Comparison of ENCODE assay signal across 10 mouse cellular contexts in the genomic region with DNA sequence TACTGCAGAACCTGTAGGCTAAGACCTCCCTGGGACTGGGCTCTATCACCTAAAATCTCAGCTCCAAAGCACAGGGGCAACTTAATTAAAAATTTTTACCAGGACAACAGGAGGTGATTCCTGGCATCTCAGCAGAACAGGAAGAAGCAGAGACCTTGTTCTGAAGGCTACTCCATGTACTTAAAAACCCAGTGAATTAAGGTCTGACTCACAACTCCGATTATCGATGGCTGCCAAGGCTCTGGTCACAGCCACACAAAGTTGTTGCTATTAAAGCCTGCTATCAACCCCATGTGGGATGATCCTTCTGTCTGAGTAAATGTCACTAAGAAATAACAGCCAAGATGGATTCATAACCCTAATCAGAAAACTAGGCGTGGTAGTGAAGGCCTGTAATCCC.
"Had no signal": no experiment of that assay in that cellular context is flagged by ENCODE, and none has a peak within 500 bp of the region (broad histone marks: within the 10 kb centered on the region; RNA-seq: fewer than 3 reads in every experiment).

No protein-coding gene starts in this region.

- H3K27ac ChIP-seq: kidney, postnatal 0 days; layer of hippocampus, adult 2 months; liver, embryonic 13.5 days had no signal

- H3K4me1 ChIP-seq: liver, embryonic 13.5 days had no signal

- H3K27me3 ChIP-seq: liver, embryonic 13.5 days had no signal

- DNase-seq: layer of hippocampus, adult 9-11 months; liver, embryonic 13.5 days; lung, adult 2 months; lung, postnatal 14 days; lung, postnatal 4 days; midbrain, embryonic 14.5 days; thymus, adult 18-20 months; thymus, postnatal 36 days had no signal

- H3K9me3 ChIP-seq: liver, embryonic 13.5 days had no signal

- H3K36me3 ChIP-seq: liver, embryonic 13.5 days had no signal

- H3K9ac ChIP-seq: liver, embryonic 13.5 days had no signal

- H3K4me3 ChIP-seq: layer of hippocampus, adult 2 months; liver, embryonic 13.5 days had no signal

- H3K4me2 ChIP-seq: liver, embryonic 13.5 days had no signal
